Mouse (Mus musculus): ENCODE measurements around the gene Gpr85.

Gene Gpr85

DNA sequence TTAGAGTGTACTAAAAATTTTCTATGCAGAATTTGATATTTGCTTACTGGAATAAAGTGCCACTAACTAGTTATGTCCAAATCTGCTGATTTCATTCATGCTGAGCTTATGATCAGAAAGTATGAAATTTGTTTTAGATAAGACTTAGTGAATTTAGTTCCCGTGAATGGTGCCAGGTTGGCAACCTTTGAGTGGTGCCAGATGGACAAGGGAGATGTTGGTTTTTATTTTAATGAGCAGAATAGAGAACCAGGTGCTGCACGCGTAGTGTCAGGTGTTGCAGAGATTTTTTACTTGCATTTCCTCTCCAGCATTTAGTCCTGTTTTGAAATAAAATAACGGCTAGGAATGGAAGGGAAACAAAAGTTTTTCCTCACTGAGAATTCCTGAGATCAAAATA lies 27.6 kb downstream of the Gpr85 start:
- DNase-seq: no peak

DNA sequence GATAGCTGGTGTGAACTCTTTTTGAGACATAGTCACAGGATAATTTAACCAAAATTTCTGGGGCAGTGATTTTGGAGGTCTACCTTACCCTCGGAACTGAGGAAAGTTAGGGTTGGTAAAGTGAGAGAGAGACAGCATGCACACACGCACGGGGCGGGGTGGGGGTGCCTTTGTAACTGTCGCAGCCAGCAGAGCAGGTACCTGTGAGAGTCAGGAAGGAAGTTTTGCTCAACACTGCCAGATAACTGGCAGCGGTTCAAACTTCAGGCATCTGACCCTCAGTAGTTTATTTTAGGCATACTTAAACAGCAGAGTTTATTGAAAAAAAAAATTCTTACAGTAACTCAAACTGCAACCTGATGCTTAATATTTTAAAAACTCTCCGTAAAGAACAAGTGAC lies 39.7 kb downstream of the Gpr85 start:
- no peak for DNase-seq

DNA sequence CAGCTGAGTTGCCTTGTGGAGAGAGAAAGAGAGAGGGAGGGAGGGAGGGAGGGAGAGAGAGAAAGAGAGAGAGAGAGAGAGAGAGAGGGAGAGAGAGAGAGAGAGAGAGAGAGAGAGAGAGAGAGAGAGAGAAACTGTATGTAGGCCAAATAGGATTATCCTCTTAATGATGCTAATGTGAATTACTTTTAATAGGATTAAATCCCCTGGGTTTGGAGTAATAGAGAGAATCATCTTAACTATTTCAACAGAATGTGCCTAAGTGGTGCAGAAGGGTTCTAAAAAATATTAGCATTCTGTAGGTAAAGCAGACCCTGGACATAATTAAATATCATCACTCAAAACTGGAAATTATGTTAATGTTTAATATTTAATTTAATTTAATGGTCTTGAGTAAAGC lies 42.4 kb downstream of the Gpr85 start:
- DNase-seq: no peak

All from kidney, adult 18-20 months (tissue).